Mouse (Mus musculus) frontal cortex, postnatal 36 days (tissue): ENCODE data around the gene Adgrg5.
A peak's percentile ranks its signal among the peaks of the same experiment; 100 is the strongest.

Experiments
- DNase-seq, 2 experiments: peaks; one replicate each; pipeline ENCODE4 v3.0.0; 2022; ENCODE audit warnings: low spot score in 2 of 2

The Adgrg5 gene

GRCm38 (mm10) chr8:94917352-94917751 lies 6.1 kb upstream of the Adgrg5 start:
- peak; percentile 39 to 64 for DNase-seq

DNA sequence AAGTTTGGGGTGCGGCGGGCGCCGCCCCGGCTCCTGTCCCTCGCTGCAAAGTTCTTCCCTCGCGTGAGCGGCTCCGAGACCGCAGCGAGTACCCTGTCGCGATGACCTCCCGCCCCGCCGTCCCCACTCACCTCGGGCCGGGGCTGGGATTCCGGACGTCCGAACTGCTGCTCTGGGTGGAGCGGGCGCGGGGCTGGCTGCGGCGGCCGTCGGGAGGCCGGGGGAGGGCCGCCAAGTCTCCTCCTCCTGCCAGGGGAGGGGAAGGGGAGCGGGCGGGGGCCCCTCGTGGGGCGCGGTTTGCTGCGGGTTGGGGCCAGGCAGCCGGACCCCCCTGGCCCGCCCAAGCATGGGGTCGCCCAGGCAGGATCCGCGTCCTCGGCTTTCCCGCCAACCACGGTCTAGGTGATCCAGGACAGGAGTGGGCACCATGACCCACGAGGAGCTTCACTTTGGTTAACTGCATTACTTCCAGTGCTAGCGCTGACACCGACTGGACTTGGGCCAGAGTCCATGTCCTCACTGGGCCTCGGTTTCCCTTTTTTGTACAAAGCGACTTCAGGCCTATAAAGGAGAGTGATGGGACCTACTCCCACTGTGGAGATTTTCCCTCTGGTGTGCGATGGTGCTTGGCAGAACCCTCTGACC lies 5.5 kb upstream of the Adgrg5 start, which contains the start of gene Ccdc102a:
Ccdc102a (minus strand) TSS at position 248 of the 645 bp plus-strand sequence.
- DNase-seq, result no peak

- DNase-seq, result no peak
Measured at GRCm38 (mm10) chr8:94919256-94919655, 4.2 kb upstream of the Adgrg5 start.

- no peak for DNase-seq
Measured at GRCm38 (mm10) chr8:94922176-94922575, 1.3 kb upstream of the Adgrg5 start.

- no peak for DNase-seq
Measured at GRCm38 (mm10) chr8:94922602-94923001, 892 bp upstream of the Adgrg5 start.

- no peak for DNase-seq
Measured at GRCm38 (mm10) chr8:94928227-94928626, 4.7 kb downstream of the Adgrg5 start.

- DNase-seq, result no peak
Measured at GRCm38 (mm10) chr8:94933918-94934317, 10.4 kb downstream of the Adgrg5 start.

- DNase-seq, result no peak
Measured at GRCm38 (mm10) chr8:94935172-94935571, 11.7 kb downstream of the Adgrg5 start.

- DNase-seq, result peak; percentile 57 to 61
Measured at GRCm38 (mm10) chr8:94942566-94942965, 19.1 kb downstream of the Adgrg5 start.

- DNase-seq, result peak; percentile 61 to 89
Measured at GRCm38 (mm10) chr8:94945185-94945584, 21.7 kb downstream of the Adgrg5 start.

GRCm38 (mm10) chr8:94948421-94948820 lies 24.9 kb downstream of the Adgrg5 start:
- no peak for DNase-seq

DNA sequence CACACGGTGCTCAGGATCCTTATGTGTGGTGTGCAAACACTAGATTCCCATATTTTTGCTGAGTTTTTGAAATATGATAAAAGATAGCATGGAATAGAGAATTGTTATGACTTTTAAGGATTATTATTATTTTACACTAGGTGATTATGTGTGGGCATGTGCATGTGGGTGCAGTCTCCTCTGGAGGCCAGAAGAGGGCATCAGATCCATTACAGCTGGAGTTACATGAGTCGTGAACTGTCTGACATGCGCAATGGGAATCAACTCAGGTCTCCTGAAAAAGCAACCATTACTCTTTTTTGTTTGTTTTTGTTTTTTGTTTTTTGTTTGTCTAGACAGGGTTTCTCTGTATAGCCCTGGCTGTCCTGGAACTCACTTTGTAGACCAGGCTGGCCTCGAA lies 25.5 kb downstream of the Adgrg5 start:
- no peak for DNase-seq

DNA sequence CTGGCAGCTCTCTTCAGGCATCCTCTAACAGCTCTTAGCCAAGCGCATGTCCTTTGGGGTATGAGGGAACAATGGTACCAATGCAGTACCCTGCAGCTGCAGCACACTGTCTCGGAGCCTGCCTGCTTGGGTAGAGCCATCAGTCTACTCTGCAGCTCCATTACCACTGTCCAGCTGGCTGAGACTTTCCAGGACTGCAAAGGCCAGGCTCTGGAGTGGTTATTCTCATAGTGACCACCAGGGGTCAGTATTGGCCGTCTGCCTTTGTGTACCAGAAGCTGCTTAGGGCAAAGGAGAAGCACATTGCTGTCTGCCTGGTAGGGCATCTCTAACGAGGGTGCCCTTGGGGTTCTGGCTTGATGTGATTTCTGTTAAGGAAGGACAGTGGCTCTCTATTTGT lies 26.6 kb downstream of the Adgrg5 start:
- peak; percentile 69 to 85 for DNase-seq

- no peak for DNase-seq
Measured at GRCm38 (mm10) chr8:94950458-94950857, 27.0 kb downstream of the Adgrg5 start.

DNA sequence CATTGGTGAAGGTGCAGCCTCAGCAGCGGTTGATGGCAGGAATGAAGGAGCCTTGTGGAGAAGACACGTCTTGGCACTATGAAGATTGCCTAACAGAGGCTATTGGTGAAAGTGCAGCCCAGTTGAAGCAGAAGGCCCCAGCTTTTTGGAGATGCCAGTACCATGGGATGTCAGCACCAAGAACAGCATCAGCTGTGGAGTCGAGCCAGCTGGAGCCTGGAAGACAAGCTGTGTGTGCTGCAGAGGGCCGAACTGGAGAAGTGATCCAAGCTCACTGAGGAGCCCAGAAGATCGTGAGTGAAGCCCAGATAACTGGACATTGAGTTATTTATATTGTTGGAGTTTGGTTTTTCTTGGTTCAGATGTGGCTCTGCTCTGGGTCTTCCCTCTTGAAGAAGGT lies 28.6 kb downstream of the Adgrg5 start:
- DNase-seq, result no peak

- no peak for DNase-seq
Measured at GRCm38 (mm10) chr8:94953624-94954367, 30.3 kb downstream of the Adgrg5 start.

- DNase-seq, result no peak
Measured at GRCm38 (mm10) chr8:94954368-94954737, 30.9 kb downstream of the Adgrg5 start.

- DNase-seq, result peak; percentile 18 to 49
Measured at GRCm38 (mm10) chr8:94954921-94955758, 31.6 kb downstream of the Adgrg5 start.

DNA sequence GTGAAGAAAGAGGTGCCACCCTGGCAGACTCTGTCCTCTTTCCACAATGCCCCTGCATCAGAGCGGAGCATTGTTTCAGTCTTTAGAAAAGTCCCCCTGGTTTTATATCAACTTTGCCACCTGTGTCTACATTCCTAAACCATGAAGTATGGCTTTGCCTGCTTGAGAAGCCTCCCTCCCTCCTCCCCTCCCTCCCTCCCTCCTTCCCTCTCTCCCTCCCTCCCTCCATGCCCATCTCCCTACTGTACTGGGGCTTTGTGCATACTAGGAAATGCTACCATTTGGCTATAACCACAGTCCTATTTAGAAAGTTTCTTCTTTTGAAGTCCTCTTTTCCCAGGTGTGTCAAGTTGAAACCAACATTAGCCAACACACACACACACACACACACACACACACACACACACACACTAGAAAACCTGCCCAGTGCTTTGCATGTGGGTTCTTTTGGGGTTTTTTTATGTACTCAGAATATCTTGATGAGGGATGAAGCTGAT lies 32.6 kb downstream of the Adgrg5 start:
- no peak for DNase-seq

DNA sequence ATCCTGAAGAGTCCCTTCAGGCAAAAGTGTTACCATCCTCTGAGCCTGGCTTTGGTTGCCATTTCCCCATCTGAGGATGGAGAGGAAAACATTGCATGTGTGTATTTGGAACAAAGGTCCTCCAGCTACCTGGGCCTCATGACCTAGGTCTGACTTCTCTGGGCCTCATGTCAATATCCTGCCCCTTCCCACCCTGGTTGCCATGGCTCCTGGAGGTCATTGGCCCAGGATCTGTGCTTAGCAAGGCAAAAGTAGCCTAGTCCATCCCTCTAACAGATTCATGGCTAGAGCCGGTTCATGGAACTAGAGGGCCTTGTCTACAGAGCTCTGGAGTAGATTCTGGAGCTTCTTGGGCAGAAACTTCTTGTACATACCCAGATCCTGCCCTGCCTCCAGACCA lies 38.7 kb downstream of the Adgrg5 start:
- no peak for DNase-seq

GRCm38 (mm10) chr8:94964828-94965227 lies 41.3 kb downstream of the Adgrg5 start:
- DNase-seq, result no peak

DNA sequence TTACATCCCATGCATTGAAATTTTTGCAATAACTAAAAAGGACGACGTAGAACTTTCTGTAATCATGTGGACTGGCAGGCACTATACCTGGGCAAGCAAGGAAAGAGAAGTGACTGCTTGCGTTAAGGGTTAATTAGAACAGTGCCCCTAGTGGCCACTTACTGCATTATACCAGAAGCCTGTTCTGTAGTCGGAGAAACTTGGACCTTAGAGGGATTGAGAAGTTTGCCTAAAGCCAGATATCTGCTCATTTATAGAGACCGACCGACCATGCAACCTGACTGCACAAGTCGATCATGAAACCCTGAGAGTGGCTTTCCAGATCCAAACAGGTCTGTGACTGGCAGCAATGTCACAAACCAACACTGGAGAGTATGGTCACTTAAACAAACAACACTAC lies 43.1 kb downstream of the Adgrg5 start:
- DNase-seq, result peak in 1 of 2 experiments; percentile 37
